Mouse (Mus musculus): ENCODE results near the gene Pcp4. TPM values are rescaled to one million over a fixed set of nuclear protein-coding genes. Genes with fewer than 3 reads are reported as not detected.

Gene Pcp4
- total RNA-seq, 1 experiment from 2014 or later = 4.8 TPM

GRCm38 (mm10) chr16:96474185-96474584 is 6.8 kb downstream of the Pcp4 start:
- ATAC-seq (ENCODE audit: extremely low read depth, insufficient number of reproducible peaks, low FRiP score, poor library complexity, severe bottlenecking) = no peak

- no peak for ATAC-seq (ENCODE audit: extremely low read depth, insufficient number of reproducible peaks, low FRiP score, poor library complexity, severe bottlenecking)
Observed at GRCm38 (mm10) chr16:96481791-96482190, 14.4 kb downstream of the Pcp4 start.

- no peak for ATAC-seq (ENCODE audit: extremely low read depth, insufficient number of reproducible peaks, low FRiP score, poor library complexity, severe bottlenecking)
Observed at GRCm38 (mm10) chr16:96487007-96487684, 19.7 kb downstream of the Pcp4 start.

- no peak for ATAC-seq (ENCODE audit: extremely low read depth, insufficient number of reproducible peaks, low FRiP score, poor library complexity, severe bottlenecking)
Observed at GRCm38 (mm10) chr16:96488038-96488437, 20.6 kb downstream of the Pcp4 start.

- ATAC-seq (ENCODE audit: extremely low read depth, insufficient number of reproducible peaks, low FRiP score, poor library complexity, severe bottlenecking) = no peak
Observed at GRCm38 (mm10) chr16:96491530-96491929, 24.1 kb downstream of the Pcp4 start.

GRCm38 (mm10) chr16:96494079-96494478 is 26.7 kb downstream of the Pcp4 start:
- no peak for ATAC-seq (ENCODE audit: extremely low read depth, insufficient number of reproducible peaks, low FRiP score, poor library complexity, severe bottlenecking)

- ATAC-seq (ENCODE audit: extremely low read depth, insufficient number of reproducible peaks, low FRiP score, poor library complexity, severe bottlenecking) = no peak
Observed at GRCm38 (mm10) chr16:96498951-96499350, 31.5 kb downstream of the Pcp4 start.

GRCm38 (mm10) chr16:96501241-96501640 is 33.8 kb downstream of the Pcp4 start:
- ATAC-seq (ENCODE audit: extremely low read depth, insufficient number of reproducible peaks, low FRiP score, poor library complexity, severe bottlenecking) = no peak

GRCm38 (mm10) chr16:96502586-96502985 is 35.2 kb downstream of the Pcp4 start:
- ATAC-seq (ENCODE audit: extremely low read depth, insufficient number of reproducible peaks, low FRiP score, poor library complexity, severe bottlenecking) = no peak

- ATAC-seq (ENCODE audit: extremely low read depth, insufficient number of reproducible peaks, low FRiP score, poor library complexity, severe bottlenecking) = no peak
Observed at GRCm38 (mm10) chr16:96514466-96514865, 47.1 kb downstream of the Pcp4 start.

- ATAC-seq (ENCODE audit: extremely low read depth, insufficient number of reproducible peaks, low FRiP score, poor library complexity, severe bottlenecking) = no peak
Observed at GRCm38 (mm10) chr16:96527476-96527875, 60.1 kb downstream of the Pcp4 start.

GRCm38 (mm10) chr16:96528471-96528870 is 61.1 kb downstream of the Pcp4 start:
- no peak for ATAC-seq (ENCODE audit: extremely low read depth, insufficient number of reproducible peaks, low FRiP score, poor library complexity, severe bottlenecking)

GRCm38 (mm10) chr16:96529896-96530568 is 62.6 kb downstream of the Pcp4 start:
- no peak for ATAC-seq (ENCODE audit: extremely low read depth, insufficient number of reproducible peaks, low FRiP score, poor library complexity, severe bottlenecking)

- no peak for ATAC-seq (ENCODE audit: extremely low read depth, insufficient number of reproducible peaks, low FRiP score, poor library complexity, severe bottlenecking)
Observed at GRCm38 (mm10) chr16:96530569-96530898, 63.1 kb downstream of the Pcp4 start.

GRCm38 (mm10) chr16:96531029-96531428 is 63.6 kb downstream of the Pcp4 start:
- no peak for ATAC-seq (ENCODE audit: extremely low read depth, insufficient number of reproducible peaks, low FRiP score, poor library complexity, severe bottlenecking)

- ATAC-seq (ENCODE audit: extremely low read depth, insufficient number of reproducible peaks, low FRiP score, poor library complexity, severe bottlenecking) = no peak
Observed at GRCm38 (mm10) chr16:96533710-96534109, 66.3 kb downstream of the Pcp4 start.

GRCm38 (mm10) chr16:96535271-96535670 is 67.9 kb downstream of the Pcp4 start:
- ATAC-seq (ENCODE audit: extremely low read depth, insufficient number of reproducible peaks, low FRiP score, poor library complexity, severe bottlenecking) = no peak

- ATAC-seq (ENCODE audit: extremely low read depth, insufficient number of reproducible peaks, low FRiP score, poor library complexity, severe bottlenecking) = no peak
Observed at GRCm38 (mm10) chr16:96536426-96536825, 69.0 kb downstream of the Pcp4 start.

- no peak for ATAC-seq (ENCODE audit: extremely low read depth, insufficient number of reproducible peaks, low FRiP score, poor library complexity, severe bottlenecking)
Observed at GRCm38 (mm10) chr16:96539091-96539490, 71.7 kb downstream of the Pcp4 start.

- peak; percentile 87 for ATAC-seq (ENCODE audit: extremely low read depth, insufficient number of reproducible peaks, low FRiP score, poor library complexity, severe bottlenecking)
Observed at GRCm38 (mm10) chr16:96541056-96541455, 73.7 kb downstream of the Pcp4 start.

- no peak for ATAC-seq (ENCODE audit: extremely low read depth, insufficient number of reproducible peaks, low FRiP score, poor library complexity, severe bottlenecking)
Observed at GRCm38 (mm10) chr16:96552680-96553079, 85.3 kb downstream of the Pcp4 start.
